Mouse (Mus musculus) small intestine, adult 2 months (tissue): Measurements from ENCODE around the gene Scaf4.

ENCODE experiments used
- CTCF ChIP-seq: fragments of 200-500 bp; IDR thresholded peaks from 2 replicates; pipeline ENCODE4 v1.5.1; 2012; ENCODE audit warnings: low read depth, mild to moderate bottlenecking, control low read depth, inconsistent platforms, low read length, moderate library complexity, mixed read lengths; ENCODE audit not compliant: insufficient replicate concordance, insufficient read length; ENCODE audit errors: extremely low read depth
- POLR2A ChIP-seq: fragments of 200-500 bp; IDR thresholded peaks from 2 replicates; pipeline ENCODE4 v1.6.1; 2012; ENCODE audit warnings: low read depth, mild to moderate bottlenecking, control low read depth, inconsistent platforms, low read length, moderate library complexity

DNA sequence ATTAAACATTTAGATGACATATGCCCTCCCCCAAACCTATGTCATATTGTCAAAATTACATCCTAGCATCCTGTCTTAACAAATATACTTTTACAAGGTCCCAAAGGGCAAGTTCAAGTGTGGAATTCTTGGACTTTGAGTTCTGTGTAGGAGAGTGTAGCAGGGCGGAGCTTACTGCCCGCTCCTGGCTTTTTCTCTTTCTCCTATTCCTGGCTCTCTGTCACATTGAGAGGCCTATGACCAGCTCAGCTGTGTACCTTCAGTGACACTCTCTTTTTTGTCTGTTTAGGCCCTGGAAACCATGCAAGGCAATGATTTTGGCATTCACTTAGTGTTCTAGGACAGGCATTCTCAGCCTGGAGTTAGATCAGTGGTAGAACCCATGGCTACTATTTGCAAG lies 67.9 kb downstream of the Scaf4 start:
- TF ChIP-seq CTCF = no peak
- no peak for TF ChIP-seq POLR2A
